Mouse (Mus musculus) limb, embryonic 12.5 days (tissue): ENCODE data around the gene Uchl3. TPM values are rescaled to one million over a fixed set of nuclear protein-coding genes. Genes with fewer than 3 reads are reported as not detected.

Experiments
- ATAC-seq: fragments of 200-750 bp; cut with Nextera tagmentation; 2 replicates; pipeline ENCODE4 v1.8.0; 2017; ENCODE audit warnings: low read depth, moderate TSS enrichment; ENCODE audit not compliant: insufficient number of reproducible peaks, insufficient read depth, low FRiP score, low TSS enrichment
- H3K27ac ChIP-seq: fragments of 300-500 bp; sonication (generic); 2 replicates; pipeline ENCODE4 v1.5.1; 2016; ENCODE audit warnings: mild to moderate bottlenecking, moderate library complexity
- H3K27me3 ChIP-seq: fragments of 300-500 bp; sonication (generic); 2 replicates; pipeline ENCODE4 v1.6.1; 2016; ENCODE audit warnings: mild to moderate bottlenecking, moderate library complexity
- H3K36me3 ChIP-seq: fragments of 300-500 bp; sonication (generic); 2 replicates; pipeline ENCODE4 v1.6.1; 2016; ENCODE audit warnings: mild to moderate bottlenecking, moderate library complexity
- H3K4me1 ChIP-seq: fragments of 300-500 bp; sonication (generic); replicated peaks from 2 replicates; pipeline ENCODE4 v1.6.1; 2016
- H3K4me2 ChIP-seq: fragments of 300-500 bp; sonication (generic); 2 replicates; pipeline ENCODE4 v1.6.1; 2016; ENCODE audit warnings: mild to moderate bottlenecking, moderate library complexity
- H3K4me3 ChIP-seq: fragments of 300-500 bp; sonication (generic); replicated peaks from 2 replicates; pipeline ENCODE4 v1.5.1; 2016; ENCODE audit warnings: mild to moderate bottlenecking
- H3K9ac ChIP-seq: fragments of 300-500 bp; sonication (generic); replicated peaks from 2 replicates; pipeline ENCODE4 v1.6.1; 2016; ENCODE audit warnings: mild to moderate bottlenecking, moderate library complexity
- H3K9me3 ChIP-seq: fragments of 300-500 bp; sonication (generic); 2 replicates; pipeline ENCODE4 v1.6.1; 2016; ENCODE audit warnings: mild to moderate bottlenecking, moderate library complexity
- WGBS: fragments of 180-500 bp; shearing (Covaris S2); methylation state at CpG from one replicate; pipeline ENCODE4 v1.1.7; 2016; 5-methylcytosine and 5-hydroxymethylcytosine counted together
- polyA plus RNA-seq: library from polyadenylated mRNA; unstranded; fragments of >200 nt; fragmentation: Nextera tagmentation; extraction: Ambion mirVana; gene quantifications from 2 replicates; pipeline ENCODE4 v1.2.1, GENCODE M21; 2016

Uchl3 gene
- polyA plus RNA-seq, 1 experiment from 2014 or later = 135 TPM

DNA sequence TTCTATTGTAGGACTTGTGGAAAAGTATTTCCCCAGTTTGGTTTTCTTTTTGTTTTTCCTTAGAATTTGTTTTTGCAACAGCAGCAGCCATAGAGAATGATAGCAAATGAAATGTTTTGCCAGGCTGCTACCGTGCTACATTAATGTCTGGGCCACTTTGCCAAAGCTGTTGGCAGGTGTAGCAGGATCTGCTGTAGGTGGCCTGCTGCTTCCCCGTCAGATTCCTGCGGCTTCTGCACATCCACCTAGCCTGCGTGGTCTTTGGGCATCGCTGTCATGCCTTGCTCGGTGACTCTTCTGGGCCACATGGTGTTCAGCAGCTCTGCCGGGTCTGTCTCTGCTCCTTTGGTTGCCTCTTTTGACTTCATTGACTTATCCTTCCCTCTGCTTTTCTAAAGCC, 14.9 kb downstream of the Uchl3 start:
- Histone ChIP-seq H3K9ac (no peak overlapping the region), H3K4me3 (no peak overlapping the region), H3K9me3 (no peaks in the 10 kb centered on the region), H3K4me1 (no peaks in the 10 kb centered on the region), H3K27ac (no peak overlapping the region), H3K4me2 (no peak overlapping the region), H3K36me3 (peaks cover 37% of the 10 kb centered on the region), H3K27me3 (no peaks in the 10 kb centered on the region)
- 96% methylated on average over 7 of the region's 7 CpGs for WGBS
- ATAC-seq = no peak

GRCm38 (mm10) chr14:101672226-101672625, 18.5 kb downstream of the Uchl3 start:
- Histone ChIP-seq H3K4me1 (no peaks in the 10 kb centered on the region), H3K27ac (no peak overlapping the region), H3K36me3 (peaks cover 37% of the 10 kb centered on the region), H3K9me3 (no peaks in the 10 kb centered on the region), H3K27me3 (no peaks in the 10 kb centered on the region), H3K4me3 (no peak overlapping the region), H3K9ac (no peak overlapping the region), H3K4me2 (no peak overlapping the region)
- 95% methylated on average over 1 of the region's 1 CpGs for WGBS
- ATAC-seq = no peak

- no peak overlapping the region for H3K27ac ChIP-seq
- no peak overlapping the region for H3K9ac ChIP-seq
- 92% methylated on average over 6 of the region's 6 CpGs for WGBS
- H3K4me2 ChIP-seq = no peak overlapping the region
- H3K9me3 ChIP-seq = no peaks in the 10 kb centered on the region
- no peaks in the 10 kb centered on the region for H3K27me3 ChIP-seq
- no peaks in the 10 kb centered on the region for H3K4me1 ChIP-seq
- ATAC-seq = no peak
- peaks cover 12% of the 10 kb centered on the region; the same call in 1 of the 2 replicates for H3K36me3 ChIP-seq
- no peak overlapping the region for H3K4me3 ChIP-seq
These were observed 33.9 kb downstream of the Uchl3 start for GRCm38 (mm10) chr14:101687696-101688095.

GRCm38 (mm10) chr14:101688406-101688805, 34.6 kb downstream of the Uchl3 start:
- no peaks in the 10 kb centered on the region for H3K9me3 ChIP-seq
- no peak overlapping the region for H3K4me2 ChIP-seq
- H3K4me1 ChIP-seq = no peaks in the 10 kb centered on the region
- no peak overlapping the region for H3K9ac ChIP-seq
- ATAC-seq = no peak
- no peaks in the 10 kb centered on the region for H3K27me3 ChIP-seq
- WGBS = 88% methylated on average over 2 of the region's 2 CpGs
- H3K4me3 ChIP-seq = no peak overlapping the region
- H3K27ac ChIP-seq = no peak overlapping the region
- peaks cover 12% of the 10 kb centered on the region; the same call in 1 of the 2 replicates for H3K36me3 ChIP-seq

DNA sequence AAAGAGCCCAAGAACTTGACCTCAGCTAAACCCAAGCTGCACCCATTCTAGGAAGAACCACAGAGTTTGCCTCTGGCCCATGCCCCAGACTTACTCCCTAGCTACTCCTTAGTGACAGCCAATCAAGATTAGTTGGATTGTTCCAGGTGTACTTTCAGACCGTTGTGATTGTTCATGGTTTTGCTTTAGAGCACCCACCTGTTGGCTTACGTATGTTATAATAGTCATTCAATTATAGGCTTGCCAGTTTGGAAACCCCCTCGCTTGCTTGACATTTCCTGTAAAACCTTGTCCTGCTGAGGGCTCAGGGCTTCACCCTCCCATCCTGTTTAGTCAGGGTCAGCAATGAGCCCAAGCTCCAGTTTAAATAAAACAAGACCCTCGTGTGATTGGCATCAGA, 50.7 kb downstream of the Uchl3 start:
- H3K36me3 ChIP-seq = no peaks in the 10 kb centered on the region
- H3K9me3 ChIP-seq = no peaks in the 10 kb centered on the region
- H3K4me3 ChIP-seq = no peak overlapping the region
- WGBS = 73% methylated on average over 4 of the region's 4 CpGs
- no peak overlapping the region for H3K9ac ChIP-seq
- no peak overlapping the region for H3K4me2 ChIP-seq
- no peaks in the 10 kb centered on the region for H3K27me3 ChIP-seq
- H3K27ac ChIP-seq = no peak overlapping the region
- no peaks in the 10 kb centered on the region for H3K4me1 ChIP-seq
- ATAC-seq = no peak

DNA sequence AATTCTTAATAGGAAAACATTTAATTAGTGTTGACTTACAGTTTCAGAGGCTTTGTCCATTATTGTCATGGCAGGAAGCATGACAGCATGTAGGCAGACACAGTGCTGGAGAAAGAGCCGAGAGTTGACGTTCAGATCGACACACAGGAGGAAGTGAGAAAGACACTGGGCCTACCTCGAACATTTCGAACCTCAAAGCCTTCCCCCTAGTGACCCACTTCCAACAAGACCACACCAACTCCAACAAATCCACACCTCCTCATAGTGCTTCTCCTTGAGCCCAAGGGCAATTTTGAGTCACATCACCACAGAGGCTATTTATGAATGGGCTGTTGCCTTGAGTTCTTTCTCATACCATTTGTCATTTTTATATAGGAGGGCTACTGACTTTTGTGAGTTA, 53.3 kb downstream of the Uchl3 start:
- ATAC-seq = no peak
- WGBS = 90% methylated on average over 5 of the region's 5 CpGs
- H3K27me3 ChIP-seq = no peaks in the 10 kb centered on the region
- H3K4me2 ChIP-seq = no peak overlapping the region
- H3K4me3 ChIP-seq = no peak overlapping the region
- H3K27ac ChIP-seq = no peak overlapping the region
- H3K9me3 ChIP-seq = no peaks in the 10 kb centered on the region
- H3K4me1 ChIP-seq = no peaks in the 10 kb centered on the region
- H3K36me3 ChIP-seq = no peaks in the 10 kb centered on the region
- no peak overlapping the region for H3K9ac ChIP-seq

DNA sequence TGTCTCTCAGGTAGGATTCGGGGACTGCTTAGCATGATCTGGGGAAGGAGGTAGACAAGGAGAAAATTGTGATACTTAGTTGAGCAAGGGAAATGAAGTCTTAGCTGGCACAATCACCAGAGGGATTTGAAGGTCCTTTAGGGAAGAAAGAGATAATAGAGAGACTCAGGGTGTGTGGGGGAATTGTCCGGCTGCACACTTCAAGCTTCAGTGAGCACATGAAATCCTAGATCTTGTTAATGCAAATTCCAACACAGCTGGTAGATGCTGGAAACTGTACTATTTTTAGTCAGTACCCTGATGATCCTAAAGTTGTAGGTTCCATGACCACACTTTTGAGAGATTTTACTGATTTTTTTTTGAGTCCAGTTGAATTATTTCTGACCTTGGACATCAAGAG, 60.6 kb downstream of the Uchl3 start:
- no peak for ATAC-seq
- 84% methylated on average over 2 of the region's 2 CpGs for WGBS
- no peaks in the 10 kb centered on the region for H3K4me1 ChIP-seq
- no peak overlapping the region for H3K4me2 ChIP-seq
- H3K27ac ChIP-seq = no peak overlapping the region
- no peaks in the 10 kb centered on the region; the same call in 1 of the 2 replicates for H3K27me3 ChIP-seq
- no peaks in the 10 kb centered on the region for H3K9me3 ChIP-seq
- H3K36me3 ChIP-seq = no peaks in the 10 kb centered on the region
- no peak overlapping the region for H3K4me3 ChIP-seq
- H3K9ac ChIP-seq = no peak overlapping the region

GRCm38 (mm10) chr14:101729237-101729971, 75.6 kb downstream of the Uchl3 start, which contains the start of the genes Gm9922 and Lmo7:
TSS of gene Gm9922 (minus strand) at chr14:101729814.
TSS of gene Lmo7 (plus strand) at chr14:101729957.
- Histone ChIP-seq H3K4me1 (peaks cover 10% of the 10 kb centered on the region; the same call in 1 of the 2 replicates), H3K4me3 (peak within 1 kb of the TSS; percentile 72), H3K27ac (no peak within 1 kb of the TSS), H3K9me3 (no peaks in the 10 kb centered on the region), H3K27me3 (peaks cover 41% of the 10 kb centered on the region), H3K4me2 (peak within 1 kb of the TSS; percentile 96), H3K36me3 (no peaks in the 10 kb centered on the region), H3K9ac (peak within 1 kb of the TSS; percentile 70)
- WGBS = 2% methylated on average over 51 of the region's 51 CpGs
- ATAC-seq = peak; percentile 73

DNA sequence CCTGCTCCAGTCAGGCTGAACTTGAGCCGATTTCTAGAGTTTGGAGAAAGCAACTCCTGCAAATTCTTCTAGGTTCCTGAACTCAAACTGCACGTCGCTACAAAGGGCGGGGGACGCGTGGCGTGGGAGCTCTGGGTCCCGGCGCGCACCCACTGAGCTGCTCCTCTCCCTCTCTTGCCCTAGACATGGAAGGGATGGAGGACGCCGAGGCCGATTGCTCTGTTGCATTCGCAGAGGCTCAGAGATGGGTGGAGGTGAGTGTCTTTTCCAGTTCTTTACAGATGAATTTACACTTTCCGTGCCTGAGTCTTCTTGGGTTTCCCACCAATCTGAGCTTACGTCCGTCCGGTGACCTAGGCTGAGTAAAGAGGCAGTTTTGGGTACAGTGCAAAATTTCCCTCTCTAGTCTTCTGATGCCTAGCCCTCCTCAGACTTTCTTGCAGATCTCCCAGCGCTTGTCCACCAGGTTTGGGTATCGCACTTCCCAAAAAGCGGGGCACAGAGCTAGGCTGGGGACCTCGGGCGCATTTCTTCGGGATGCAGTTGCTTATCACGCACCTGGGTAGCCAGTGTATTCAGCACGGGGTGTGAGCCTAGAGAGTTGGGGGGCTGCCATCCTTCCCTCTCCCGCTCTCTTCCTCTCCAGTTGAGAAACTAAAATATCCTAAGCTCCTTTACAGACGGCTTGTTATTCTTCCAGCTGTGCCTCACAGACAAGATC, 76.4 kb downstream of the Uchl3 start:
- under 1% methylated on average over 28 of the region's 28 CpGs for WGBS
- peaks cover 41% of the 10 kb centered on the region for H3K27me3 ChIP-seq
- peak; percentile 29; the same call in 1 of the 2 replicates for ATAC-seq
- peaks cover 10% of the 10 kb centered on the region; the same call in 1 of the 2 replicates for H3K4me1 ChIP-seq
- H3K36me3 ChIP-seq = no peaks in the 10 kb centered on the region
- peak overlapping the region; percentile 70 for H3K9ac ChIP-seq
- H3K4me2 ChIP-seq = peak overlapping the region; percentile 96
- H3K27ac ChIP-seq = no peak overlapping the region
- H3K9me3 ChIP-seq = no peaks in the 10 kb centered on the region
- peak overlapping the region; percentile 72 for H3K4me3 ChIP-seq

DNA sequence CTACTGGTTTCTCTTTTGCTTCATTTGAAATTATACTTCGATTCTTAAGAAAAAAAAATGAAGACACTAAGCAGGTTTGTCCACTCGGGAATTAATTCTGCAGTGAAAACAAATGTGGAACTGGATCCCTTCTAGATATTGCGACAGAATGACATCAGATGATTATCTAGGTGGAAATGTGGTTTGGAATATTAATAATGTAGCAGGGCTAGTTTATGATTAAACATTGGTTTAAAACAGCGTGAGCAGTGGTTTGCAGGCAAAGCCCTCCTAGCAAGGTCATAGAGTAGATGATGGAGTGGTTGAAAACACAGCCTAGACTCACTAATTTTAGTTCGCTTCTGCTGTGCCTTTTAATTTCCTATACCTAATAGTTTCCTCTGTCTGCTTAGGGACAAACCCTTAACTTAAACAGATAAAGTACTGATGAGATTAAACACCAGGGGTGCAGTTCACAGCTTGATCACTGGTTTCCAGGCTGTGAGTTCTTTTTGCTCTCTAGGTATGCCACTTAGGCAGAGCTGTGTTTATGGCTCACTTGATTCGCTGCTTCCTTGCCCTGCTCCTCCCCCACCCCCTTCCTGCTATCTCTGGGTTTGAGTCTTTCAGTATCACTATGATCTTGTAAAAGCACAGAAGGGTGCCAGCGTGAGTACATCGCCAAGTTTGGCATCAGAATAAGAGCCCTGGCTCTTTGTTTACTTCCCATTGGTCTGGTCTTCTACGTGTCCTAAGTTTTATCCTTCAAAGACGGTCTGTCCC, 80.0 kb downstream of the Uchl3 start:
- H3K4me1 ChIP-seq = peaks cover 10% of the 10 kb centered on the region; the same call in 1 of the 2 replicates
- H3K4me3 ChIP-seq = no peak overlapping the region
- H3K4me2 ChIP-seq = no peak overlapping the region
- H3K27ac ChIP-seq = no peak overlapping the region
- no peak overlapping the region for H3K9ac ChIP-seq
- ATAC-seq = no peak
- 30% methylated on average over 10 of the region's 10 CpGs for WGBS
- no peaks in the 10 kb centered on the region for H3K36me3 ChIP-seq
- H3K9me3 ChIP-seq = no peaks in the 10 kb centered on the region
- H3K27me3 ChIP-seq = peaks cover 28% of the 10 kb centered on the region

- H3K9me3 ChIP-seq = no peaks in the 10 kb centered on the region
- 85% methylated on average over 4 of the region's 4 CpGs for WGBS
- no peak overlapping the region for H3K4me3 ChIP-seq
- H3K27me3 ChIP-seq = peaks cover 3% of the 10 kb centered on the region; the same call in 1 of the 2 replicates
- H3K36me3 ChIP-seq = no peaks in the 10 kb centered on the region
- H3K27ac ChIP-seq = no peak overlapping the region
- no peaks in the 10 kb centered on the region for H3K4me1 ChIP-seq
- no peak for ATAC-seq
- H3K4me2 ChIP-seq = no peak overlapping the region
- no peak overlapping the region for H3K9ac ChIP-seq
These were observed 83.7 kb downstream of the Uchl3 start for GRCm38 (mm10) chr14:101737501-101737900.
